Mouse (Mus musculus): Measurements from ENCODE around the gene Fancb. TPM values are rescaled to one million over a fixed set of nuclear protein-coding genes. Genes with fewer than 3 reads are reported as not detected.

Gene Fancb
- 2.5 and 3.3 TPM in 2 replicates for polyA plus RNA-seq (2015; fragmentation: Nextera tagmentation; extraction: Ambion mirVana)

- H3K4me1 ChIP-seq (replicated peaks), result peaks cover 13% of the 10 kb centered on the region
- ATAC-seq (ENCODE audit: low read depth), result peak; percentile 100
- peak within 1 kb of the TSS; percentile 69 for H3K9ac ChIP-seq
- H3K4me2 ChIP-seq, result peak within 1 kb of the TSS; percentile 57
- H3K27ac ChIP-seq (replicated peaks), result peak within 1 kb of the TSS; percentile 65; the same call in 1 of the 2 replicates
- no peaks in the 10 kb centered on the region for H3K36me3 ChIP-seq
- no peaks in the 10 kb centered on the region for H3K27me3 ChIP-seq
- WGBS, result 17% methylated on average over 26 of the region's 26 CpGs
- peak within 1 kb of the TSS; percentile 56 for H3K4me3 ChIP-seq
- H3K9me3 ChIP-seq, result no peaks in the 10 kb centered on the region
Measured at GRCm38 (mm10) chrX:164980193-164980775, at the start of gene Fancb, which contains the start of gene Mospd2. TSS of gene Fancb (plus strand) at chrX:164980592. TSS of gene Mospd2 (minus strand) at chrX:164980375.

GRCm38 (mm10) chrX:164941540-164941939 lies 38.9 kb upstream of the Fancb start:
- 95% methylated on average over 5 of the region's 5 CpGs for WGBS
- Histone ChIP-seq H3K4me3 (no peak overlapping the region), H3K9me3 (no peaks in the 10 kb centered on the region), H3K4me2 (no peak overlapping the region), H3K9ac (no peak overlapping the region), H3K4me1 (replicated peaks) (no peaks in the 10 kb centered on the region), H3K36me3 (peaks cover 16% of the 10 kb centered on the region), H3K27ac (replicated peaks) (no peak overlapping the region), H3K27me3 (no peaks in the 10 kb centered on the region; the same call in 1 of the 2 replicates)
- ATAC-seq (ENCODE audit: low read depth), result no peak

GRCm38 (mm10) chrX:164951858-164952576 lies 28.4 kb upstream of the Fancb start:
- no peak overlapping the region for H3K9ac ChIP-seq
- no peak overlapping the region for H3K27ac ChIP-seq (replicated peaks)
- H3K9me3 ChIP-seq, result no peaks in the 10 kb centered on the region
- no peak overlapping the region for H3K4me2 ChIP-seq
- H3K27me3 ChIP-seq, result no peaks in the 10 kb centered on the region
- no peaks in the 10 kb centered on the region for H3K4me1 ChIP-seq (replicated peaks)
- 48% methylated on average over 11 of the region's 11 CpGs for WGBS
- no peak overlapping the region for H3K4me3 ChIP-seq
- ATAC-seq (ENCODE audit: low read depth), result no peak
- 0 out of 2 replicates have a peak, but pooled peaks cover 5% of the 10 kb centered on the region for H3K36me3 ChIP-seq

DNA sequence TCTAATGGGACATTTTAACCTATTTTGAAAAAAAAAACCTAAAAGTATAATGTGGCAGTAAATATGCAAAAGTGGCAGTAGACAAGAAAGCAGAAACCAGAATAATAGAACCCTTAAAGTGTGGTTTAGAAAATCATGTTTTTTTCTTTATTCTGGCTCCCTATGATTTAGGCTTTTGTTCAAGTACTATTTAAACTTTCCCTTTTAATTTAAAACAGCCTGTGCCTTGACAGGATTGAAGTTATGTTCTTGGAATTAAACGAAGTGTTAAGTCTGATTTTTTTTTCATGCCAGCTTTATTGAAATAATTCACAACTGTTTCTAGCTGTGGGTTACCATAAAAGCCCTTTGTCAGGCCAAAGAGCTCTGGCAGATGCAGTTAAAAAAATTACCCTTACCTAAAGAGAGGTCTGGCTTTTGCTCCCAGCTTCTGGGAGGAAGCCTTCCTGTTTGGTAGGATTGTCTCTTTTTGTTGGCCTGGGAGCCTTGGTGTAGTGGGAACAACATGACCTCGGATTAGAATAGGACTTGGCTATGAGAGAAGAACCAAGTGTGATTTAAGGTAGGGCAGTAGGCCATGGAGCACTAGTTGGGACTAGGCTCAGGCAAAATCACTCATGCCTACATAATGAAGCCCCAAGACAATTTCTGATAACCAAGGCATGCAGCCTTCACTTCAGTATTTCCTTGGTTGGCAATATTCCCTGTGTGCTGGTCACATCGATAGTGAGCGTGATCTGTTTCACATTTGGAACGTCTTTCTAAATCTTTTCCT lies 27.6 kb upstream of the Fancb start:
- Histone ChIP-seq H3K9me3 (no peaks in the 10 kb centered on the region), H3K4me1 (replicated peaks) (no peaks in the 10 kb centered on the region), H3K27me3 (no peaks in the 10 kb centered on the region), H3K27ac (replicated peaks) (no peak overlapping the region), H3K4me2 (no peak overlapping the region), H3K4me3 (no peak overlapping the region), H3K9ac (no peak overlapping the region), H3K36me3 (0 out of 2 replicates have a peak, but pooled peaks cover 5% of the 10 kb centered on the region)
- ATAC-seq (ENCODE audit: low read depth), result no peak
- WGBS, result 58% methylated on average over 5 of the region's 5 CpGs

DNA sequence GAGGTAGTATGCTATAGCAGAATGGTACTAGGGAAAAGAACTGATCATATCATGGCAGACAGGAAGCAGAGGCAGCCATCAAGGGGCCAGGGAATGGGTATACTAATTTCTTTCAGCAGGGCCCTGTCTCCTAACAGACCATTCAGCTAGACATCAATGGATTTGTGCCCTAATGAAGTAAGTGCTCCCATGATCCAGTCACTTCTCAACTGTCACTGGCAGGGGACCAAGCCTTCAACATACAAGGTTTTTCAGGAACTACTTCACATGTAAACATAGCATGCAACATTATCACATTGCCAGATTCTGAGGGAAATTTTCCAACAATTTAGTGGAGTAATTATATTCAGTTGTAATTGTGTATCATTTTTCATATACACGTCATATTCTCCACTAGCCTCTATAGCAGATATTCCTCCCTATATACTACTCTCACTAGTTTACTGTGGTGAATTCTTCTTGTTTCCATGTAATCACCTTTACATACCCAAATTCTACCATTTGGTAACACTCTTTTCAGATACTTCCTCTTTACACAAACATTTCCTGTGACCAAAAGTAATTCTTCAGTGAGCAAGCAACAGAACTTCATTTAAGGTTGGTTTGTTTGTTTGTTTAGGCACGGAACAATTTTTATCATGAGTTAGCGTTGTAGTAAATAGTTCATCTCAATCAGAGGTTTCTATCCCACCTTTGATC lies 14.5 kb upstream of the Fancb start:
- Histone ChIP-seq H3K9ac (no peak overlapping the region), H3K36me3 (peaks cover 5% of the 10 kb centered on the region; the same call in 1 of the 2 replicates), H3K9me3 (no peaks in the 10 kb centered on the region), H3K4me1 (replicated peaks) (no peaks in the 10 kb centered on the region), H3K27ac (replicated peaks) (no peak overlapping the region), H3K27me3 (no peaks in the 10 kb centered on the region), H3K4me2 (no peak overlapping the region), H3K4me3 (no peak overlapping the region)
- ATAC-seq (ENCODE audit: low read depth), result no peak
- WGBS, result 91% methylated on average over 3 of the region's 3 CpGs

DNA sequence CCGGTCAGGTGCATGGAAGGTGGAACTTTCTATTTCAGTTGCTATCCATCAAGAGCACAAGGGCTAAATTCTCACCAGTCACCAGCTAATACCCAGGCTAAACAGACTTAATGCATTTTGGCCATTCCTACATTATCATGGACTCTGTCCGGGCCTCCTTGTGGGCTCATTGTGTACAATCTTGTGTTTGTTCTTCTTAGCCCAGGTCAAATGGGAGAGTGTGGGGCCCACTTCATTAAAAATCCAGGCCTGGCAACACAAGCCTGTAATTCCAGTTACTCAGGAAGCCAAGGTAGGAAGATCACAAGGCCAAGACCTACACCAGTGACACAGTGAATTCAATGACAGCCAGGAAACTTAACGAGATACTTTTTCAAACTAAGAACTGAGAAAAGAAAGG lies 9.2 kb upstream of the Fancb start:
- Histone ChIP-seq H3K27ac (replicated peaks) (no peak overlapping the region), H3K36me3 (no peaks in the 10 kb centered on the region), H3K27me3 (no peaks in the 10 kb centered on the region), H3K9me3 (no peaks in the 10 kb centered on the region), H3K9ac (no peak overlapping the region), H3K4me2 (no peak overlapping the region), H3K4me1 (replicated peaks) (no peaks in the 10 kb centered on the region), H3K4me3 (no peak overlapping the region)
- 96% methylated on average over 3 of the region's 3 CpGs for WGBS
- ATAC-seq (ENCODE audit: low read depth), result no peak

- 96% methylated on average over 2 of the region's 2 CpGs for WGBS
- H3K4me3 ChIP-seq, result peak overlapping the region; percentile 56; the same call in 1 of the 2 replicates
- no peak overlapping the region for H3K27ac ChIP-seq (replicated peaks)
- no peaks in the 10 kb centered on the region for H3K27me3 ChIP-seq
- no peak overlapping the region for H3K9ac ChIP-seq
- H3K9me3 ChIP-seq, result no peaks in the 10 kb centered on the region
- H3K36me3 ChIP-seq, result no peaks in the 10 kb centered on the region
- peak overlapping the region; percentile 57 for H3K4me2 ChIP-seq
- no peak for ATAC-seq (ENCODE audit: low read depth)
- H3K4me1 ChIP-seq (replicated peaks), result peaks cover 13% of the 10 kb centered on the region
Measured at GRCm38 (mm10) chrX:164978866-164979265, 1.5 kb upstream of the Fancb start.

GRCm38 (mm10) chrX:165003141-165003540 lies 22.7 kb downstream of the Fancb start:
- no peak overlapping the region for H3K4me3 ChIP-seq
- H3K36me3 ChIP-seq, result no peaks in the 10 kb centered on the region
- 35% methylated on average over 4 of the region's 4 CpGs for WGBS
- H3K4me1 ChIP-seq (replicated peaks), result no peaks in the 10 kb centered on the region
- H3K27me3 ChIP-seq, result 0 out of 2 replicates have a peak, but pooled peaks cover 4% of the 10 kb centered on the region
- H3K27ac ChIP-seq (replicated peaks), result no peak overlapping the region
- no peak overlapping the region for H3K4me2 ChIP-seq
- H3K9me3 ChIP-seq, result no peaks in the 10 kb centered on the region
- H3K9ac ChIP-seq, result no peak overlapping the region
- no peak for ATAC-seq (ENCODE audit: low read depth)

DNA sequence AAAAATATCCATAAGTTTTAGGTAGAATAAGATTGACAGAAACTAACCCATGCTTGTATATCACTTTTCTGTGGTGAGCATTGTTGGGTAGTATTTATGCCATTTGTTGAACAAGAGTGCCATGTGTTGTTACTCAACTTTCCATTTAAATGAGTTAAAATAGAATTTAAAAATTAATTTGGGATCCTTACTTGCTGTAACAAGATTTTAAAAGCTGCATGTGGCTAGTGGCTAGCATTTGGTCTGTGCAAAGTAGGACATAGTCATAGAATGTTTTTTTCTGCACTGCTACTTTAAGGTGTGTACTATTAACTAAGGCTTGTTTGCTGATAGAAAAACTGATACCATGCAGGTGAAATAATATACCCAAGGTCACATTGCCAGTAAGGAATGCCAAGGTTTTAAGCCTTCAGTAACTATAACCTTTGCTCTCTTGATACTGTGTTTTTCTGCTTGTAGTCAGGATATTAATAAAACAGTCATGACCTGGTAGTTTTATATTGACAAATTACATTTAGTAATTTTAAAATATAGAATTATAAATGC lies 24.5 kb downstream of the Fancb start, which contains the start of gene Gm17604:
Gm17604 (minus strand) TSS at position 51 of the 546 bp plus-strand sequence.
- Histone ChIP-seq H3K4me2 (no peak within 1 kb of the TSS), H3K4me1 (replicated peaks) (no peaks in the 10 kb centered on the region), H3K27ac (replicated peaks) (no peak within 1 kb of the TSS), H3K4me3 (no peak within 1 kb of the TSS), H3K9me3 (no peaks in the 10 kb centered on the region), H3K9ac (no peak within 1 kb of the TSS), H3K36me3 (no peaks in the 10 kb centered on the region), H3K27me3 (0 out of 2 replicates have a peak, but pooled peaks cover 4% of the 10 kb centered on the region)
- ATAC-seq (ENCODE audit: low read depth), result no peak

Data from neural tube, embryonic 13.5 days (tissue).